Comparison of ENCODE assay signal across 10 mouse cellular contexts in the genomic region with DNA sequence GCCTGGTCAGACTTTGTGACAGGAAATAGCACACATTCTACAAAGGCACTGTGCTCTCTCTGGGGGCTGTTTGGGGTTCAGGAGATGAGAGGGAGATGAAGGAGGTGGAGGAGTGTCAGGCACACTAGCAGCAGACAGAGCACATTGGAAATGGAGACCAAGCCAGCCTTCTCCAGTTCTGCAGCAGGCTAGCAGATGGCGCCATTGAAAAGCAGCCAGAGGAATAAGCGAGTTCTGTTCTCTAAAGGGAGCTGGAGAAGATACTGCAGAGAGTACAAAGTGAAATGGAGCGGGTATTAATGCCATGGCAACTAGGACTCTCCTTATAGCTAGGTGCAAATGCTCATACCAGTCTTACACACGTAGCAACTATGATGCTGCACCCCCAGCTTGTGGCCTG.
A peak's percentile ranks its signal among the peaks of the same experiment; 100 is the strongest.
DNase-seq lines count a peak whose midpoint lies in the region; ATAC-seq and TF ChIP-seq lines count a peak whose summit lies in the region.
"Had no signal": no experiment of that assay in that cellular context is flagged by ENCODE, and none has a peak within 500 bp of the region (broad histone marks: within the 10 kb centered on the region; RNA-seq: fewer than 3 reads in every experiment).

No protein-coding gene starts in this region.

- H3K36me3 ChIP-seq in heart, embryonic 11.5 days (ENCODE audit: control insufficient read depth, insufficient read depth, low read length): no peaks in the 10 kb centered on the region
- no peaks in the 10 kb centered on the region for H3K36me3 ChIP-seq in forebrain, embryonic 16.5 days (ENCODE audit: control insufficient read depth, insufficient read depth)
- H3K36me3 ChIP-seq: midbrain, embryonic 12.5 days had no signal

- no peaks in the 10 kb centered on the region for H3K9me3 ChIP-seq in heart, embryonic 11.5 days (replicated peaks; ENCODE audit: control insufficient read depth, low read length)
- H3K9me3 ChIP-seq in forebrain, embryonic 16.5 days (ENCODE audit: control insufficient read depth, low read length): no peaks in the 10 kb centered on the region
- H3K9me3 ChIP-seq: midbrain, embryonic 12.5 days had no signal

- TF ChIP-seq CTCF in brain, embryonic 14.5 days (IDR thresholded peaks at IDR 0.05; ENCODE audit: borderline replicate concordance, extremely low read depth, insufficient read depth, insufficient read length): peak; percentile 29; the same call in 1 of the 2 replicates

- no peak overlapping the region for H3K4me2 ChIP-seq in heart, embryonic 11.5 days
- no peak overlapping the region for H3K4me2 ChIP-seq in forebrain, embryonic 16.5 days (ENCODE audit: low read length)
- H3K4me2 ChIP-seq: midbrain, embryonic 12.5 days had no signal

- no peak overlapping the region for H3K27ac ChIP-seq in heart, embryonic 11.5 days (ENCODE audit: low read depth, low read length)
- peak overlapping the region; percentile 56 for H3K27ac ChIP-seq in forebrain, embryonic 16.5 days (ENCODE audit: low read length)
- H3K27ac ChIP-seq: midbrain, embryonic 12.5 days had no signal

- H3K27me3 ChIP-seq in heart, embryonic 11.5 days (ENCODE audit: control insufficient read depth, insufficient read depth, low read length): no peaks in the 10 kb centered on the region
- H3K27me3 ChIP-seq in forebrain, embryonic 16.5 days (replicated peaks; ENCODE audit: control insufficient read depth, insufficient read depth, low read length): no peaks in the 10 kb centered on the region
- H3K27me3 ChIP-seq: CH12.LX; midbrain, embryonic 12.5 days had no signal

- intact Hi-C loops in heart, postnatal 10 days (cut with DNase I): no loop called here

- no peak for TF ChIP-seq POLR2A in brain, embryonic 14.5 days (IDR thresholded peaks at IDR 0.05; ENCODE audit: borderline replicate concordance, extremely low read depth, insufficient read depth, insufficient read length, poor library complexity, severe bottlenecking)

- 74% methylated on average over 4 of the region's 4 CpGs for WGBS in heart, embryonic 11.5 days (ENCODE audit: insufficient replicate concordance)
- 57% methylated on average over 4 of the region's 4 CpGs for WGBS in forebrain, embryonic 16.5 days

- H3K4me3 ChIP-seq in heart, embryonic 11.5 days (ENCODE audit: low read depth, low read length): no peak overlapping the region
- H3K4me3 ChIP-seq in forebrain, embryonic 16.5 days (replicated peaks; ENCODE audit: low read length): no peak overlapping the region
- H3K4me3 ChIP-seq: midbrain, embryonic 12.5 days had no signal

- peak; percentile 36 to 41 for DNase-seq in heart, postnatal 10 days
- DNase-seq in brain, embryonic 14.5 days (ENCODE audit: low read depth): peak; percentile 80
- peak; percentile 20 to 80 for DNase-seq in left cerebral cortex, adult 8-10 months (ENCODE audit: low spot score in 2 of 2)
- DNase-seq in embryo, embryonic 10 days (ENCODE audit: low spot score): no peak
- no peak for DNase-seq in urinary bladder, adult 18-20 months (ENCODE audit: low spot score in 2 of 2)

- H3K4me1 ChIP-seq in heart, embryonic 11.5 days (ENCODE audit: control insufficient read depth, insufficient read depth, low read length): no peaks in the 10 kb centered on the region
- no peaks in the 10 kb centered on the region for H3K4me1 ChIP-seq in forebrain, embryonic 16.5 days (replicated peaks; ENCODE audit: control insufficient read depth, insufficient read depth, low read length)
- H3K4me1 ChIP-seq: midbrain, embryonic 12.5 days had no signal

- no peak for ATAC-seq in heart, embryonic 11.5 days (replicated peaks; ENCODE audit: insufficient number of reproducible peaks, low FRiP score, low TSS enrichment)
- ATAC-seq in forebrain, embryonic 16.5 days: peak; percentile 94
- no peak for ATAC-seq in megakaryocyte, adult 5-6 weeks (ENCODE audit: poor library complexity, severe bottlenecking)

- H3K9ac ChIP-seq in heart, embryonic 11.5 days (ENCODE audit: low read depth, low read length): no peak overlapping the region
- H3K9ac ChIP-seq in forebrain, embryonic 16.5 days (replicated peaks; ENCODE audit: low read depth, low read length): no peak overlapping the region
- H3K9ac ChIP-seq: midbrain, embryonic 12.5 days had no signal

Comparison
In these comparisons a context has a peak if more than half of its experiments do, and no peak if none do; other contexts are left out.
1. DNase-seq: peak in heart, postnatal 10 days (2 of 2), brain, embryonic 14.5 days (single experiment) and left cerebral cortex, adult 8-10 months (2 of 2); none in embryo, embryonic 10 days (single experiment) and urinary bladder, adult 18-20 months (0 of 2).